Mouse (Mus musculus) left cerebral cortex, adult 18-20 months (tissue): ENCODE data around the gene Slc29a2. TPM values are rescaled to one million over a fixed set of nuclear protein-coding genes. Genes with fewer than 3 reads are reported as not detected.

Experiments
- total RNA-seq, 2 experiments: library from RNA; stranded (reverse); gene quantifications; 2 replicates each; pipeline ENCODE4 v1.2.3; 2021

Gene Slc29a2
- total RNA-seq, 2 experiments from 2014 or later: 13.4 to 16.4 TPM

Other genes starting within 250 kb of the Slc29a2 start
- gene Rbm4, start 230.0 kb upstream of the Slc29a2 start, total RNA-seq: 100 to 1,000 TPM; 115 to 118 TPM
- gene Gm21992, start 212.2 kb upstream of the Slc29a2 start, total RNA-seq: 10 to 100 TPM; 28.4 to 39.1 TPM
- gene Rbm14, start 212.2 kb upstream of the Slc29a2 start, total RNA-seq: 10 to 100 TPM; 37.6 to 60.4 TPM
- 10 to 100 TPM; 28.9 to 33.8 TPM for gene Ccs, start 184.5 kb upstream of the Slc29a2 start, total RNA-seq
- gene Ccdc87, start 184.5 kb upstream of the Slc29a2 start, total RNA-seq: 1 to 10 TPM; 2.2 to 2.7 TPM
- 100 to 1,000 TPM in 1 of 2 experiments, 10 to 100 TPM in 1; 93.1 to 102 TPM for gene Ctsf, start 168.7 kb upstream of the Slc29a2 start, total RNA-seq
- gene Actn3, start 146.0 kb upstream of the Slc29a2 start, total RNA-seq: 1 to 10 TPM; 1.2 to 1.4 TPM
- gene Zdhhc24, start 145.2 kb upstream of the Slc29a2 start, total RNA-seq: 10 to 100 TPM; 21.4 to 25.2 TPM
- gene Bbs1, start 117.2 kb upstream of the Slc29a2 start, total RNA-seq: 10 to 100 TPM; 34.8 to 44.6 TPM
- gene Dpp3, start 95.6 kb upstream of the Slc29a2 start, total RNA-seq: 10 to 100 TPM; 35.3 to 43.1 TPM
- 10 to 100 TPM; 25.3 to 27.0 TPM for gene Peli3, start 80.7 kb upstream of the Slc29a2 start, total RNA-seq
- 10 to 100 TPM; 58.2 to 61.8 TPM for gene Mrpl11, start 61.7 kb upstream of the Slc29a2 start, total RNA-seq
- 10 to 100 TPM; 19.1 to 26.0 TPM for gene Npas4, start 33.5 kb upstream of the Slc29a2 start, total RNA-seq
- gene B4gat1, start 15.0 kb downstream of the Slc29a2 start, total RNA-seq: 100 to 1,000 TPM; 118 to 120 TPM
- gene AC124502.3, start 15.0 kb downstream of the Slc29a2 start, total RNA-seq: 1 to 10 TPM; 6.5 to 7.6 TPM
- 10 to 100 TPM; 22.6 to 32.0 TPM for gene Brms1, start 17.5 kb downstream of the Slc29a2 start, total RNA-seq
- gene Rin1, start 26.6 kb downstream of the Slc29a2 start, total RNA-seq: 10 to 100 TPM; 75.4 to 75.5 TPM
- 1 to 10 TPM; 3.5 to 4.5 TPM for gene Cd248, start 44.2 kb downstream of the Slc29a2 start, total RNA-seq
- gene Tmem151a, start 61.7 kb downstream of the Slc29a2 start, total RNA-seq: 100 to 1,000 TPM; 146 to 149 TPM
- gene Yif1a, start 64.7 kb downstream of the Slc29a2 start, total RNA-seq: 10 to 100 TPM; 21.6 to 25.5 TPM
- gene Cnih2, start 74.7 kb downstream of the Slc29a2 start, total RNA-seq: 100 to 1,000 TPM; 215 to 221 TPM
- 100 to 1,000 TPM; 157 to 165 TPM for gene Rab1b, start 83.2 kb downstream of the Slc29a2 start, total RNA-seq
- 100 to 1,000 TPM; 261 to 289 TPM for gene Klc2, start 94.7 kb downstream of the Slc29a2 start, total RNA-seq
- gene Pacs1, start 249.3 kb downstream of the Slc29a2 start, total RNA-seq: 10 to 100 TPM; 57.3 to 61.0 TPM